Mouse (Mus musculus) spleen, postnatal 14 days (tissue): ENCODE measurements around the gene Fbxl17.
A peak's percentile ranks its signal among the peaks of the same experiment; 100 is the strongest.

ENCODE experiments used
- DNase-seq, 2 experiments: peaks; one replicate each; pipeline ENCODE4 v3.0.0; 2021 to 2022; ENCODE audit warnings: low spot score in 2 of 2

Gene Fbxl17

DNA sequence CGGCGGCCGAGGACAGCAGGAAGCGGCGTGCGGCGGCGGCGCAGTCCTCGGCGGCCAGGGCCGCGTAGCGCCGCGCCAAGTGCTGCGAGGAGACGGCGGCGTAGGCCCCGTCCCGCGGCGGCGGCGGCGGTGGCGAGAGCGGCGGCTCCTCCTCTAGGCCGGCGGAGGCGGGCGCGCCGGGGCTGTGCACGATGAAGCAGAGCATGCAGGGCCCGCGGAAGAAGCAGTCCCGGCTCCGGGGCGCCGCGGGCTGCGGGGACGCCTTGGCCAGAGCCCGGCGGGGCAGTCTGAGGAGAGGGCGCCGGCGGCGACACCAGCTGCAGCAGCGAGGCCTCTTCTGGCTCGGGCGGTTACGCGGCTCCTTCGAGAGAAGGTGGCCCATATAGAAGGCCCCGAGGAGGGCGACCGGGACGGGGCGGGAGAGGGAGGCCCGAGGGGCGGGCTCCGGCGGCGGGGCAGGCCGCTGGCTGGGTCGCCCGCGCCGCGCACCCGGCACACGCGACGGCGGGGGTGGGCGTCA, at the start of gene Fbxl17:
Fbxl17 (minus strand) TSS at position 382 of the 520 bp plus-strand sequence.
- DNase-seq = peak; percentile 46 to 58

DNA sequence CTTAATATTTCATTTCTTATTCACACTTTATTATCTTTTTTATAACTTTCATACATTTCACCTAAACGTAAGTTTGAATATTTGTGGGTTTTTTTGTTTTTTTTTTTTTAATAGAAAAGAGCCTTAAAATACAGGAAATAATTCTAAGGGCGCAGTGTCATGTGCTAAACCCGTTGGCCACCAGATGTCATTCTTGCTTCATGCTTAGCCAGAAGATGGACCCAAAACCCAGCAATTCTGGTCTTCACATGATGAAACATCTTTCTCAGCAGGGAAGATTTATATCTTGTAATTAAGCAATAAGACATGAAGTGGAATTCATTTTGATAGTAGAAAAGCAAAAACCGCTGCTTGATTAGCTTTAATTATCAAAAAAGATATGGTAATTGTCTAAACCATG, 47.6 kb upstream of the Fbxl17 start:
- DNase-seq = no peak

DNA sequence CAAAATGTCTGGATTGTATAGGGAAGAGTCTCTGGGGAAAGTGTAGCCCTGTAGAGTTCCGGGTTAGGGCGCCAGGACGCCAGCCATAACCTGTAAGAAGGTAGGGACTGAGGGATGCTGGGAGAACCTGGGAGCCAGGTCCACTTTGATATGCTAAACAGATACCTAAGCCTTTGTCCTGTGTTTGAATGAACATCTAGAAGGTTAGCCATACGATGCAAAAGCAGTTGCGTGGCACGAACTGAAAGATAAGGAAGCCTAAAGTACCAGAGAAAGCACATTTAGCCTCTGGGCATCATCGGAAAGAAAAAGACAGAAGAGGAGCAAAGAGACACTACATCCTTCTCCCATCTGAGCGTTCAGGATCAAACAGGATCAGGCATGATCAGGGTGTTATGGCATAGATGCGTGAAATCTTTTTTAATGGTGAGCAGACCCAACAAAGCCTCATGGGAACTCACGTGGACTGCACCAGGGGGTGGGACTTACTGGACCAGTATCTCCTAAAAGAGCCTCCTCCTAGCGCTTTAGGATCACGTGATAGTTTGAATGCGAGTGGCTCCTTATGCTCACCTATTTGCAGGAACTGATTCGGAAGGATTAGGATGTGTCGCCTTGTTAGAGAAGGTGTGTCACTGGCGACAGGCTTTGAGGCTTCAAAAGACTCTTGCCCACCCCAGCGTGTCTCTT, 34.9 kb upstream of the Fbxl17 start:
- DNase-seq = no peak

DNA sequence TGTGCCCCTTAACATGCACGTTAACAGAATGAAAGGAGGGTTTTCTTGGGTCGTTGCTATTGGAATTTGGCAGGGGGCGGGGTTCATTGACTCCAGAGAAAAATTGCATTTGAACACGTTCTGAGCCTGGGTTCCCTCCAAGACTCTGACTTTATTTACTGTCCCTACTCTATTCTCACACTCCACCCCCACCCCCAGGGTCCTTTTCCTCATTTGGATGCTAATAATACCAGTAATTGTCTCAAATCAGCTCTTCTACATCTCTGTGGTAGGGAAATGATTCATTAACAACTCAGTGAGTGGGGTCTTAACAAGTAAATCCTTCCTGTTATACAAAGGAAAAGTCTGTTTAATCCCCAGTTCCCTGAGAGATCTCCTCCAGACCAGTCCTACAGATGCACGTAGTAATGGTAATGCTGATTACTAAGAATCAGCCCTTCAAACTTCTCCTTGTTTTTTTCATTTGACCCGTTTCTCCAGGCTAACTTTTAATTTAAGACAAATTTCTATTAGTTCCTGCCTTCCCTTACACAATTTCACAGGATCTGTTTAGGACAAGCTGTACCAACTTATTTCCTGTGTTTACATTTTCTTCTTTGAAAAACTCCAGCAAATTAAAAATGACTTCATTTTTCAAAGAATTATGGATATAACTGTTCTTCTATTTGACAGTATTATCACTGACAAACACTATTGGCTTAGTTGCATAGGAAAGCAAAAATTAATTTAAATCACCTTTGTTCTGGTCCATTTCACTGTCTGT, 33.4 kb upstream of the Fbxl17 start:
- no peak for DNase-seq

DNA sequence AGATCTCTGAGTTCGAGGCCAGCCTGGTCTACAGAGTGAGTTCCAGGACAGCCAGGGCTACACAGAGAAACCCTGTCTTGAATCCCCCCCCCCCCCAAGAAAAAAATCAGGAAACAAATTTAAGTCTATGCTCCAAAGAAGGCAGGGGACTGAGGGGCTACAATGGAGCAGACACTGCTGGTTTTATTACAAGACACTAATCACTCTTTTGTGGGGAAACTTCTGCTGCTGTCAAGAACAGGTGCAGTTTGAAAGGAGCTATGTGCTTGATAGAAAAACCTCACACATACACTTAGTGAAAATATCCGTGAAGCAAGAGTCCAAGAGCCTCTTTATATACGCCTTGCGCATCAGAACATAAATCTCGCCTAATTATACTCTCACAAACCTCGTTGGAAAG, 29.7 kb upstream of the Fbxl17 start:
- DNase-seq = no peak

DNA sequence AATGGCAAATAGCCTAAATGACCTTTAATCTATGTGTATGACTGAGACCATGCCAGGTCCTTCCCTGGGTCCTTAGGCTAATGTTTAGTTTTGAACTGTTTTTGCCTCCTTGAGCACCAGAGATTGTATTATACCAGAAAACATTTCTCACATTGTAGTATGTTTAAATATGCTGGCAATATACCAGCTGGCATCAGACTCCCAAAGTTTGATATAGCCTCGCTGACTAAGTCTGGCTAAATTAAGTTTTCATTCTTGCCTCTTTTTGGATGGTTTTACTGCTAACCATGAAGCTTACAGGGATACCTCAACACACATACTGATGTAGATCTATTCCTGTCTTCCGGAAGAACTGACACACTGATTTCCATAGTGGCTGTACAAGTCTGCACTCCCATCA, 20.9 kb upstream of the Fbxl17 start:
- DNase-seq = no peak

DNA sequence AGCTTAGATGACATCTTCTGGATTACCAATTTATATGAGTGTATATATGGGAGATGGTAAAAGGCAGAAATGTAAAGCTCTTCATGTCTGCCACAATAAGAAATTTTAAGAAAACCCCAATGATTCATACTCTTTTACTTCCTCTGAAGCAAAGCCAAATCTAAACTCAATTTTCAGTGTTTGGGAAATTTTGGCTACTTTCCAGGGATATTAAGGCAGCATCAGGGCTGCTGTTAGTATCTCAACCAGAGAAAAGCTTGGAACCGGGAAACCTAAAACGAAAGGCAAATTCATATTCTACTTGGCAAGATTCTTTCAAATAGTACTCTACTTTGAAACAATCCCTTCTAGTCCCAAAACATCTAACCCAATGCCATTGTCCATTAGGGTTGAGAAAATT, 10.6 kb upstream of the Fbxl17 start:
- DNase-seq = no peak

DNA sequence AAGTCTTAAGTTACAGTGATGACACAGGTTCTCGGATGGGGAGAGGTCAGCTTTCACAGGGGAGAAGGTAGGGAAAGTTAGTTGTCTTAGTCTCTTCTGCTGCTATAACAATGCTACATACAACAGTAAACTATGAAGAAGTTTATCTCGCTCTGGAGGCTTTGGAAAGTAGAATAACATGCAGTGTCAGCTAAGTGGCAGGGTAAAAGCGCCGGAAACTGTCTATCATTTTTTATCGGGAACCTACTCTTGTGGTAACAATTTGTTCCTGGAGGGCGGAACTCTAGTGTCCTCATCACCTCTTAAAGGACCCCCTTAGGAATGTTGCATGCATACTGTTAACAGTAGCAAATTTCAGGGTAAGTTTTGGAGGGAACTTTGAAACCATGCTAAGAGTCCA, 1.3 kb upstream of the Fbxl17 start:
- no peak for DNase-seq

DNA sequence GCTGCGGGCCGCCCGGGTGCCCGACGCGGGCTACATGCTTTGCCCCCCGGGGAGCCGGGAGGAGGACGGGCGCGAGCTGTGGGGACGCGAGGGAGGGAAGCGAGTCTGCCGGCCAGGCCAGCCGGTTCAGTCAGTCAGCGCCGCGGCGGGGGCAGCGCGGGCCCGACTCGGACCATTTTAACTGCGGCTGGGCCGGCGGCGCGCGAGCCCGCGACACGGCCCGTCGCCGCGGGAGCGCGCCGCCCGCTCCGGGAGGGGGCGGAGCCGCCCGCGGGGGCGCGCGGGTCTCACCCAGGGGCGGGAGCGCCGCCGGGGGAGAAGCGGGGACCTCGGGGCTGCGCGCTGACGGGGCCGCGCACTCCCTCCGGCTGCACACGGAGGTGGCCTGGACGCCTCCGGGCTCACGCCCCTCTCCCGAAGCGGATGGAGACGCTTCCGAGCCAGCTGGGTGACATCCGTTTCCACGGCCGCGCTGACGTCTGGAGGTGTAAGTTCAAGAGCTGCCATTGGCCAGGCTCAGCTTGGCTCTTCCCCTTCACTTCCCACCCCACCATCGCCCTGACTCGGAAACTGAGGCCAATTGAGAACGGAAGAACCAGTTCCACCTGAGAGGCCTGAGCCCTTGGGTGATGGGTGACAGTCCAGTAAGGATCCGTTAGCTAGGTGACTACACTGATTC, 478 bp upstream of the Fbxl17 start:
- DNase-seq = peak; percentile 57 to 65

DNA sequence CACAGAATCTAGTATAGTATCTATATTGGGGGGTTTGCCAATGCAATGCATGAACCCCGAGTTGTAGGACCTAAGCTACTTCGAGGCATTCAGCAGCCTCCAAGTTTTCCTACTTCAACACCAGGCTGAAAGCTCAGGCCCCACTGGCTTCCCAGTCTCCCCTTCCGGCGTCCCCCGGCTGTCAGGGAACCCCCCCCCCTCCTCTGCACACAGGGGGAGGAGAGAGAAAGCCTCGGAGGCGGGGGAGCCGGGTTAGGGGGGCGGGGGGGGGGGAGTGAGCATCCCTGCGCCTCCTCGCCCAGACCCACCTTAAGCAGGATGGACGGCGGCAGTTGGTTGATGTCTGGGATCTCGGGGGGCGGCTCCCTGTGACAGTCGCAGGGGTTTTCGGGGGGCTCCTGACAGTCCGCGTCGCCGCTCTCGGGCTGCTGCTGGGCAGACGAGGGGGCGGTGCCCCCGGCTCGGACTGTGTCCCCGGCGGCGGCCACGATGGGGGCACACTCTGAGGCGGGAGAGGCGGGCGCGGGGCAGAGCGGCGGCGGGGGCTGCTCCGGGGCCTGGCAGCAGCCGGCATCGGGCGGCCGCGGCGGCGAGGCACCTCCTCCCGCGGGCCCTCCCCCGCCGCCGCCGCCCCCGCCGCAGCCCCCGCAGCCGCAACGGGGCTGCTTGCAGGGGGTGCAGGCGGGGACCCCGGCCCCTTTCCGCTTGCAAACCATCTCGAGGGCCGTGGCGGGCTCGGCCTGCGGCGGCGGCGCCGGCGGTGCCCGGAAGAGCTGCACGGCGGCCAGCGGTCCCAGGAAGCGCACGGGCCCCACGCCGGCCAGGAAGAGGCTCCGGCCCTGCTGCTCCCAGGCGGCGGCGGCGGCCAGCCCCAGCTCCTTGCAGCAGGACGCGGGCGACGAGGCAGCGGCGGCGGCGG, 841 bp downstream of the Fbxl17 start:
- peak; percentile 10 to 38 for DNase-seq

DNA sequence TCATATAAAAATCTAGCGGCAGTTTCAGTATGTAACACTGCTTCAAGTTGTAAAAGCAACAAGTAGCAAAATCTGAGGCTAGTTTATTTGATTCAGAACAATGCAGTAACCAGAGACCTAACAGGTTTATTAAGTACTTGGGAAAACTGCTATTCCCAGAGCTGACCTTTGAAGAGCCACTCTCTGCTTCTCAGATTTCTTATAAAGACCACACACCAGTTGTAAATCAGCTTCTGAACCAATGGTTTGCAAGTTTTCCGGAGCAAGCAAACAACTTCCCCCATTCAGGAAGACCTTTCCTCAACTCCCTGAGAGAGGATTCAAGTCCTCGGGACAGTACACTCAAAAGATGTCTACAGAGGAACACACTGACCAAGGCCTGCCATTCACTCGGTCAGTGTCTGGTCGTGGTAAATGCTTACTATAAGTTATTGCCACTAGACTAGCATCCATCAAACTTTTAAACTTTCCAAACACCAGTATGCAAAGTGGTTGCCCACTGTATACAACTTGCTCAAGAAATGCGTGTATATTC, 1.6 kb downstream of the Fbxl17 start:
- no peak for DNase-seq

DNA sequence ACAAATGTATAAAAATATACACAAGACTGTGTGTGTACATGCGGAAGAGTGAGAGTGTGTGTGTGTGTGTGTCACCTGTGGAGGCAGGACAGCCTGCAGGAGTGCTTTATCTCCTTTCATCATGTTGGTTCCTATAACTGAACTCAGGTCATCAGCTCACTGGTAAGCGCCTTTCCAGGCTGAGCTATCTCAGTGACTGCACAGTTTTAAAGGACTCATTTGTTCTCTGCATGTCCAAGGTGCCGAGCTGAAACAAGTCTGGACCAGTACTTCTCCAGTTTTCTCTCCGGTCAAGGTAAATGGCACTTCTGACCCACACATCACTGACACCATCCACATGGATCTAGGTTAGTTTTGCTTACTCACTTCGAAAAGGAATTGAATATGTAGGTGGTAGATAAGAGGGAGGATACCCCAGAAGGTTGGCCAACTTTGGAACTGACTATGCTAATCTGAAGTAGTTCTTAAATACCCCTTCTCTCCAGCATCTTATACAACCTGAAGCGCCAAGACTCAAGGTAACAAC, 2.5 kb downstream of the Fbxl17 start:
- DNase-seq = no peak

DNA sequence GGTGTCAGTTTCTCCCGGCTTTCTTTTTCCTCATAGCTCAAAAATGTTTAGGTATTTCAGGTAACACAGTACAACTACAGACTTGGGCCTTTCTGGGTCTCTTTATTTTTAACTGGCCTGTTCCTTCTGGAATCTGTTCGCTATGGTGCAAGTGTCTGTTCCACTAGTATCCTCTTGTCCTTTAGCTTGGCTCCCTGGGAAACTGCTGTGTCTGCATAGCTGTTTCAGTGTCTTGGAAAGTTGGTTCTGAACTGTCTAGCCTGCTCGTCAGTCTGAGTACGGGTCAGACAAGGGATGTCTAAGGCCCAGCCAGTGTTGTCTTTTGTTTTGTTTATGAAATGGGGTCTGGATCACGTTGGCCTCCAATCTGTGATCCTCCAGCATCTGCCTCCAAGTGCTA, 3.7 kb downstream of the Fbxl17 start:
- DNase-seq = no peak

DNA sequence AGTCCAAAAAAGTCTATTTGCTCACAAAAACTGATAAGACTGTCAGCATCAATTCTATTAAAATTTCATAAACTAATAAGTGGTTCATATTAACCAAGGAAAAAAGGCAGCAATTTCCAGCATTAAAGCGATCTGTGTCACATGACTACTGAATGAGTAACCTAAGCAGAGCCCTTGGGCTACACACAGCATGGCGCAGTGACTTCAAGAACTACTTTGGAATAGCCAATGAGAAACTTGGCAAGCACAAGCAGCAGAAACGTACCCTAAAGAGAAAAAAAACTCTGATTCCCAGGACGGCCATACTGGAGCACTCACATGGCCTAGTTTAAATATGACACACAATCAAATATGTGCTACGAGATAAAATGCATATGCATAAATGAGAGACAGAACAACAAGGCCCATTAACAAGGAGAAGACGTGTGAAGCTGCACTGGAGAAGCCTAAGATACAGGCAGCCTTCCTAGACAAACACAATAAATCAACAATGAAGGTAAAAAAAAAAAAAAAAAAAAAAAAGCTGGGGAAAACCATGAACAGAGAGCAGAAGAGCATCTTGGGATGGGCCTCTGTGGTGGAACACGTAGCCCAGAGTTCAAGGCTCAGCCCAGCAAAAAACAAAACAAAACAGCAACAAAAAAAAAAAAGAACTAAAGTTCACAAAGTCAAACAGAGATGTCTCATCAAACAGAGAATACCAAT, 5.8 kb downstream of the Fbxl17 start:
- no peak for DNase-seq

DNA sequence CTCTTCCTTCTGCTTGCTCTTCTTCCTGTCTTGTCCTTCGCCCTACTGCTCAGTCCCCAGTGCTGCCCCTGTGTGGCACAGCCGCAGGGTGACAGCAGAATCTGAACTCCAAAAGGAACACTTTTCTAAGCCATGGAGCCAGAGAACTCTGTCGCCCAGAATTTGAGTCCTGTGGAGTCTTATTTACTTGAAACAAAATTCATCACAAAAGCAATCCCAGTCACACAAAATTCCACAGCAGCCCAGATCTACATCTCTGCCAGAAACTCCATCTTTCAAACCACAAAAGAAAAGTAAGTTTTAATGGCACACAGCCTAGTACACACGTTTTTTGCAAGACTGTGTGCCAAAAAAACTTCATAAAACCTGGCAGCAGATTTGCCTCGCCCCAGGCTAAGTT, 6.5 kb downstream of the Fbxl17 start:
- DNase-seq = peak in 1 of 2 experiments; percentile 12

DNA sequence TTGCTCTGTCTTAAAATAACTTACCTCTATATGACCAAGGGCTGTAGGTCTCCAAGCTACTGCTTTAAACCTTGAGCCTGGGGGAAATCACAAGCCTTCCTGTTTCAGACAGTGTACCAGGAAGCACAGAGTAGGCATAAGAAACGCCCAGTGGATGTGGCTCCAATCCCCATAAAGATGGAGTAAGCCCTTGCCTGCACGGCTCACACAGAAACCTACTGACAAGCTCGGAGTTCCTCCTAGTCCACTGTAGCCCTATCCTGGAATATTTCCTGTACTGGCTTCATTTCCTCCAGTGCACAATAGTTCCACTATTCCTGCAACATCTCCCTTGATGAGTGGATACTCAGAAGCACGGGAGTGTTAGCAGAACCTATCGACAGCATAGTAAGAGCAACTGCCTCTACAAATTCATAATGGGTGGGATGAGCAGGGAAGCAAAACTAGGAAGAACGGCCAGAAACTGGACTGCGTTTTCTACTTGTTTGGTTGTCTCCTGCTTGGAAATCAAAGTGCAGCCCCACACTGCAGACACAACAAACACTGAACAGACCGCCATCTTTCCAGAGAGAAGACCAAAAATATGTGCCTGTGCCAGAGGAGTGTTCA, 7.0 kb downstream of the Fbxl17 start:
- no peak for DNase-seq

DNA sequence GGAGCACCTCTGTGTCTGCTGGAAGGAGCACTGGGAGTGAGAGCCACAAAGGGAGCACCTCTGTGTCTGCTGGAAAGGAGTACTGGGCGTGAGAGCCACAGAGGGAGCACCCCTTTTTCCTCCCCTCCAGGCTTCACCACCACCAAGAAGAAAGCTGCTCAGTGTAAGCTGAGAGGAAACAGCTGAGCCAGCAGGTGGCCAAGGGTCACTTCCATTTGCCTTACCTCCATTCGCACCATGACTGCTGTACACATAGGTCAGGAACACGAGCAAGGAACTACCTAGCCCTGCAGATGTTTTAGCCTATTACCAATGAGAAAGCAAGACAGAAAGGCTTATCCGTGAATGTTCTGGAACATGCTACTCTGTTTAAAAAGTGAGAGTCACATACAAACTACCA, 10.3 kb downstream of the Fbxl17 start:
- no peak for DNase-seq

DNA sequence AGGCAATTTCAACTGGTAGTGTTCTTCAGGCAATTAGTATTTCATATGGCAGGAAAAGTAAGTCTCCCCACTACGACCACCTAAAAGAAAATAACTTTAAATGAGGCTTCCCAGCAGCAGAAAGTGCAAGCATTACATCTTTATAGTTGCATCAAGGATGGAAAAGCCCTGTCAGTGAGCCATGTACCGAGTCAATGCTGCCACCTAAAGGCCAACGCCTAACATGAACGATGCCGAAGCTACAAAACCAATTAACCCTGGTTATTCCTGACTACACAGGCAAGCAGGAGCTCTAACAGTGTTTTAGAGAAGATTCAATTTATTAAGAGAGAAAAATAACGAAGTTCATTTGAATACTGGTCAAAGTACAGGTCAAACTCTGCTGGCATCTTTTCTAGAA, 32.0 kb downstream of the Fbxl17 start:
- peak in 1 of 2 experiments; percentile 33 for DNase-seq

DNA sequence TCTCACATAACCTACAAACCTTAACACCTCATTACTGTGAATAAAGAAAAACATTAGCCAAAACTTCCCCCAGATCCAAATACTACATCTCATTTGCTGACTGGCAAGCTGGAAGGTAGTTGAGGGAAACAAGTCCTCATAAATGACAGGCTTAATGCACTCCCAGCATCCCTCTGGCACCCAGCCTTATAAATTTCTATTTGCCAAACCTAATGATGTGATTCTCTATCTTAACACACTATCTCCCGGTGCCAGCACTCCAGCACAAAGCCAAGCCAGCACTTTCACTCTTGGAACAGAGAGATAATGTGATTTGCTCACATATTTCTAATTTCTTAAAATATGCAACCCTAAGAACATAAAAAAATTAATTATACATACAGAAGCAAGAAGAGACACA, 34.6 kb downstream of the Fbxl17 start:
- DNase-seq = no peak

DNA sequence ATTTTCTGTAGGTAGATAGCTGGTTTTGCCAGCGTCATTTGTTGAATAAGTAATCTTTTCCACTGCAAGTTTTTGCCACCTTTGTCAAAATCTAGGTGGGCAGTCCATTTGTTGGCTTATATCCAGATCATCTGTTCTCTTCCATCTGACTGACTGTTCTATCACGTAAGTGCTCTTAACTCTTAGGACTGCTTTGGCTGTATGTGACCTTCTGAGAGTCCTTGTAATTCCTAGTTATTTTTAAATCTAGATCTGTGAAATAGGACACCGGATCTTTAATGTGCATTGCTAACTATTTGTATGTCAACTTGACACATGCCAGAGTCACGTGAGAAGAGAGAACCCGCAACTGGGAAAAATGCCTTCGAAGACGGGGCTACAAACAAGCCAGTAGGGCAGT, 37.3 kb downstream of the Fbxl17 start:
- DNase-seq = no peak
